Mouse (Mus musculus) fibroblast of lung, adult 2 months (primary cell): ENCODE measurements around the gene Trim47.
"Not testable (repeated sequence)": the region's sequence is repeated elsewhere in the genome, so short reads cannot be mapped to it uniquely, and the experiment has no call there.

Experiments
- DNase-seq: peaks from one replicate; pipeline ENCODE4 v3.0.0-alpha.2; 2011; ENCODE audit warnings: low read depth

The Trim47 gene

GRCm38 (mm10) chr11:116138096-116138467, 11.1 kb upstream of the Trim47 start:
- DNase-seq = no peak

- DNase-seq = no peak
Observed at GRCm38 (mm10) chr11:116134171-116134570, 7.2 kb upstream of the Trim47 start.

DNA sequence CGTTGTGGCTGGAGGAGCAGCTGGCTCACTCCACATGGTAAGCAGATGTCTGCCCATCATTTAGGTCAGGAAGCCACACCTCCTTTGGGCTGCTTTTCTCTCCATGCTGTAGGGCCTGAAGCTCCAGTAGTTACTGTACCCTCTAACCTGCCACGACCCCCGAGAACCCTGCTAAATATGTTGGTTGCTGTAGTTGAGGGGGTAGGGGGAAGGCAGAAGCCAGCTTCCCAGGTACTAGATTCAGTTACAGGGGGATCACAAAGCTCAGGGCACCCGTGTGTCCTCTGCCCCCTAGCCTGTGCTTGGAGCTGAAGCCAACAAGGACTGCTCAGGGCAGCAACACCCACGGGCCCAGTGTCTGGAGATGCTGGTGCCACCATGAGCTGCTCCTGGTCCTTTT, 6.5 kb upstream of the Trim47 start:
- no peak for DNase-seq

DNA sequence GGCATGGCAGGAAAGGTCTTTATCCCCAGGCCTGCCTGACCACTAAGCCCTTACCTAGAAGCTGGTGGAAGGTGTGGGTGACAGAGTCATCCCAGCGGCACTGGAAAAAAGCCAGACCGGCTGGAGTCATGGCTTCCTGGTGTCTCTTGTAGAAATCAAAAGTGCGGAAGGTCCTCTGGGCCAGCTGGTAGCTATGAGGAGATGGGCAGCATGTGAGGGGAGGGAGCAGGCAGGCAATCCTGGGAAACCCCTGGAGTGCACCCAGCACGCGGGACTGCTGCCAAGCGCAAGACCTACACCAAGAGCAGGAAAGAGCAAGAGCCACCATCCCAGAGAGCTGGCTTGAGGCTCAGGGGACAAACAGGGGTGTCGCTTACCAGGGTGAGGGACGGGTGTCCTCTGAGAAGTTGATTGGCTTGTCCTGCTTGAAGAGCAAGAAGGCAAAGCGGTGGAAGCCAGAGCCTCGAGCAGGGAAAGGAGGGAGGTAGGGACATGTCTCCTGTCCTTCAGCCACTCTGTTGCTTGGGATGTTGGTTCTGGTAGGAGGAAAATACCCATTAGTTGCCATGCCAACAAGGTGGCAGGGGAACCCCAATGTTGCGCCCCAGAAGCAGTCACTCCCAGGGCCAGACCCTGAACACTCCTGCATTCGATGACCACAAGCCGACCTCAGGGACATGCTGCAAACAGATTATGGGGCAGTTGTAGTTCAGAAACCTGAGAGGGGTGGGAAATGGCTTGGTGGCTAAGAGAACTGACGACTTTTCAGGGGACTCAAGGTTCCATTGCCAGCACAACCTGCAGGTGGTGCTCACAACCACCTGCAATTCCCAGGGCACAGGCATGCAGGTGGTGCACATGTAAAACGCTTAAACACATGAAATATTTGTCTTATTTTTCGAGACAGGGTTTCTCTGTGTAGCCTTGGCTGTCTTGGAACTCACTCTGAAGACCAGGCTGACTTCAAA, 5.6 kb upstream of the Trim47 start:
- no peak for DNase-seq

- DNase-seq = no peak
Observed at GRCm38 (mm10) chr11:116131349-116132170, 4.5 kb upstream of the Trim47 start.

DNA sequence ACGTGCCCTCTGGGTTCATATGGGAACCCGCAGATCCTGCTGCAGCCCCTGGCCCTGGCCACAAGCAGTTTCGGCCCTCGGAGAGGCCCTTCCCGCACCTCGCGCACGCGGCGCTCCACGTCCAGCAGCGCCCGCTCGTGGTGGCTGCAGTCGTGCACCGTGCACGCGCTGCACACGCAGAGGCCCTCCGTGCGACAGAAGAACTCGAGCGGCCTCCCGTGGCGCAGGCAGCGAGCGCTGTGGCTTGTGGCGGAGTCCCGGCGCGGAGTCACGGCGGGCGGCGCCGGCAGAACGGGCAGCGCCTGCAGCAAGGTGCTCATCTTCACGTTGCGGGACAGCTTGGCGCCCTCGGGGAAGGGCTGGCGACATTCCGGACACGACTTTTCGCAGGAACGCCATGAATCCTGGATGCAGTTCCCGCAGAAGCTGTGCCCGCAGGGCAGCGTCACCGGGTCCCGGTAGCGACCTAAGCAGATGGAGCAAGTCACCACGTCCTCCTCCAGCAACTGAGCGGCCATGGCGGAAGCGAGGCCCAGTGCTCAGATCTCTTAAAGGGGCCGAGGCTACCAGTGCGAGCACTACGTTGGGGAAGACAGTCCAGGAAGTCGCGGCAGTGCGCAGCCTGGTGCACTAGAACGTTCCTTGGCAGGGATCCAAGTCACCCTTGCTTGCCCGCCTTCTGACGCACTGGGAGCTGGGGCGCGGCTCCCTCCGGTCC, 3.6 kb upstream of the Trim47 start, which contains the start of gene Trim65:
Trim65 (minus strand) TSS at position 641 of the 718 bp plus-strand sequence.
- peak; percentile 67 for DNase-seq

DNA sequence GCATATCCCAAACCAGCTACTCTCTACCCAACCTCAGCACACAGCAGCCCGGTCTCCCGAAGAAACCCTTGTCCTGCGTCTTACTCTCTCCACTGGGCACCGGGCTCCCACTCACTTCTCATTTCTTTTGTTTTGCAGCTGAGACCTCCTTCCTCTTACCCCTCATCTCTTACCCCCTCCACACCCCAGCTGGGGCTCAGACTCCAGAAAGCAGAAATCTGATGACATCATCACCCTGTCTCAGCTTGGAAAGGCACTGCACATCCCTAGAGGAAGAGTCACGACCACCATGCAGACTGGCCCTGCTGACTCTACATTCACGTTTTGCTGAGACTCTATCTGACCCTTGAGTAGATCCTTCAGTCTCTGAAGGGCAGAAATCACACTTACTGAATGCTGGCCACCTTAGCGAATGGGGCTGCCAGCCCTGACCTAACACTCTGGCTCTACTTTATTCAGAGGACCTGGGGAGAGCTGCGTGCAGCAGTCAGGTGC, 3.0 kb upstream of the Trim47 start:
- no peak for DNase-seq

DNA sequence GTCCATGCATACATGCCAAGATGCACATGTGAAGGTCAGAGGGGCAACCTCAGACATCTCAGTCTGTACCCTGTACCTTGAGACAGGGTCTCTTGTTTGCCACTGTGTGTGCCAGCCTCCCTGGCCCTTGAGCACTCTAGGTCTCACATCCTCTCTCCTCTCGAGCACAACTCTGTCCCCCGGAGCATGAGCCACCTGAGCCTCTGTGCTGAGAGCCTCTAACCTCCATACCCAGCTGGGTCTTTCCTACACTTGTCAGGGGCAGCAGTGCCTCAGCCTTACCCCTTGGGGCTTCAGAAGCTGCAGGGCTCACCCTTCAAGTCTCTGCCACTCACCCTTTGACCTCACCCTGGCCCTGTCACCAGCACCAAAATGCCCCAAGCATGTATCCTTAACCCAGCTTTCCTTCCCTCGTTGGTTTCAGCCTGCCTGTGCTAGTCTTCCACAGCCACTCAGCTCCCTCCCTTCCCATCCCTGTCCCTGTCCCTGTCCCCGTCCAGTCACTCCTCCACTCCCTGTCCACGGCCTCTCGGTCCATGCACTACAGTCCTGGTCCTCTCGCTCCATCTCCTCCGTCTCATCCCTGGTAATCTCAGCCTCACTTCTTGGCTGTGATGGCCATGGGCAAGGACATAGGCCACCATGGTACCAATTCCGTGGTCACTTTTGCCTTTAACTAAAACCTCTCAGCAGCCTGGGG, 2.2 kb upstream of the Trim47 start:
- no peak for DNase-seq

DNA sequence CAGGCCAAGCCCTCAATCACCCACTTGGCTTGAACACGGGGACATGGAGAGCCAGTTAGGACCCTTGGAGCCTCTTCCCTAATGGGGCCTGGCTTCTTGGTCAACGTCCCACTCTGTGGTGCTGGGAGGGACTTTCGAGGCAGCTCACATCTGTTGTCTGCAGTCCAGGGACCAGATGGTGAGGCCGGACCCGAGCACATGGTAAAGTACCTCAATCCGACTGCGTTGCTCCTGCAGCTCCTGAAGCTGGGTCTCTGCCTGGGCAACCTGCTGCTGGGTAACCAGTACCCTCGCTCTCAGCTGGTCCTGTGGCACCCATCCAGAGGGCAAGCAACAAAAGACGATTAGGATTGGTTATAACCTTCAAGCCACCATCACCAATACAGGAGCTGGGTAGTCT, 976 bp upstream of the Trim47 start:
- no peak for DNase-seq

- no peak for DNase-seq
Observed at GRCm38 (mm10) chr11:116126261-116126660, 749 bp downstream of the Trim47 start.

GRCm38 (mm10) chr11:116121731-116122245, 5.2 kb downstream of the Trim47 start:
- not testable (repeated sequence) for DNase-seq

DNA sequence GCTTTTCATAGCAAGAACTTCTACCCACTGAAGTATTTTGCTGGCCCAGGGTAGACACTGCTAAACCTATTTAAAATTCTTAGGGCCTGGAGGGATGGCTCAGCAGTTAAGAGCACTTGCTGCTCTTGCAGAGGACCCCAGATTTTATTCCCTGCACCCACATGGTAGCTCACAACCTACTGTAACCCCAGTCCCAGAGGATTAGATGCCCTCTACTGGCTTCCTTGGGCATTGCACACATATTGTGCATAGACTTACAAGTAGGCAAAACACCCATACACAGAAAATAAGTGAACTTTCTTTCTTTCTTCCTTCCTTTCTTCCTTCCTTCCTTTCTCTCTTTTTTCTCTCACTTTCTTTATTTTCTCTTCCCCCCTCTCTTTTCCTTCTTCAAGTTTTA, 9.2 kb downstream of the Trim47 start:
- no peak for DNase-seq

GRCm38 (mm10) chr11:116117241-116117640, 9.8 kb downstream of the Trim47 start:
- DNase-seq = peak; percentile 78

DNA sequence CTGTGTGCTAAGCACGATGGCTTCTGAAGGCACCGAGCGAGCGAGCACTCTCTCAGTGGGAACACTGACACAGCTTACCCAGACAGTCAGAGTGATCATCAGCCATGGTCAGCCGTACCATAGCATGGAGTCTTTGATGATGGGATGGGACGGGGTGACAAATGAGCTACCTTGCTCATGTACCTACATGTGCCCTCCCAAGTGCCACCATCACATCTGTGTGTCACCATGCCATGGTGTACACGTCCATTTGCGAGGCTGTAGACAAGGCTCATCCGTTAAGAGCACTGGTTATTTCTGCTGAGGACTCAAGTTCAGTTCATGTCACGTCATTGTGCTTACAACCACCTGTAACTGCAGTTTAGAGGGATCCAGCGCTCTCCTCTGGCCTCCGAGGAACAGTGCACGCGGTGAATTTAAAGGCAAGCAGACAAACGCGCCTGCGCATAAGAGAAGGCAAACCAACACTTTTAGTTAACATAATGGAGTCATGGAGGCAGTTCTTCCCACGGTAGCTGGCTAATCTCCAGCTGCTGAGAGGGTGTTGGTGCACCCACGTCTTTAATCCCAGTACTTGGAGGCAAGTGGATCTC, 15.3 kb downstream of the Trim47 start:
- no peak for DNase-seq

GRCm38 (mm10) chr11:116111067-116111466, 15.9 kb downstream of the Trim47 start:
- DNase-seq = no peak

DNA sequence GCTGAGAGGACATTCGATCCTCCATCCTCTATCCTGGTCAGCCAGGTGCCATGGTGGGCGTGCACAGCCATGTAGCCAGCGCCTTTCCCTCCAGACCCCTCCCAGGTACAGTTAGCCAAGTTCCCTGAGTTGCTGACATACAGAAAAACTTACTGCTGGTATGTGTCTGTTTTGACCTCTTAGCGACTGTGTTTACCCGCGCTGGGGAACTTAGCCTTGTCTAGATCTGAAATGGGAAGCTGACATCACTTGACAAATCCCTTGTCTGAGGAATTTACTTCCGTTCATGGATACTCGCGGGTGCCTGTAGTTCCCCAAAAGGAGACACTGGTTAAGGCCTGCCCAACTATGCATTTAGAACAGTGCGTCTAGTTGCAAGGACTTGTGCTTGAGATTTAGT, 16.5 kb downstream of the Trim47 start:
- no peak for DNase-seq

DNA sequence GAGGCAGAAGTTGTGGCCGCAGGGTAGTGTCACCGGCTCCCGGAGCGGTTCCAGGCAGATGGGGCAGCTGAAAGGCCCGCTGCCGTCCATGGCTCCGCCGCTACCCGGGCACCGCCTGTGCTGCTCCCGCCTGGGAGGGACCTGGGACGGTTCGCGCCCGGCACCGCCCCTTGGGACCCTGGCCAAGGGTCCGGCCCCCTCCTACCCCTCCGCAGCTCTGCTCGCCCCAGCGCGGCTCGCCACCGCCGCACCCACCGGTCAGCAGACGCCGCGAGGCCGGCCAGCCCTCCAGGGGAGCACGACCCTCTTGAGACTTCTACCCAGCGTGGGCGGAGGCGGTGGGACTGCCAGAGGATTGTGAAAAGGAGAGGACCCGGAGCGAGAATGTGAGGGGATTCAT, 16.9 kb downstream of the Trim47 start:
- DNase-seq = no peak

GRCm38 (mm10) chr11:116109441-116110081, 17.4 kb downstream of the Trim47 start:
- DNase-seq = no peak

DNA sequence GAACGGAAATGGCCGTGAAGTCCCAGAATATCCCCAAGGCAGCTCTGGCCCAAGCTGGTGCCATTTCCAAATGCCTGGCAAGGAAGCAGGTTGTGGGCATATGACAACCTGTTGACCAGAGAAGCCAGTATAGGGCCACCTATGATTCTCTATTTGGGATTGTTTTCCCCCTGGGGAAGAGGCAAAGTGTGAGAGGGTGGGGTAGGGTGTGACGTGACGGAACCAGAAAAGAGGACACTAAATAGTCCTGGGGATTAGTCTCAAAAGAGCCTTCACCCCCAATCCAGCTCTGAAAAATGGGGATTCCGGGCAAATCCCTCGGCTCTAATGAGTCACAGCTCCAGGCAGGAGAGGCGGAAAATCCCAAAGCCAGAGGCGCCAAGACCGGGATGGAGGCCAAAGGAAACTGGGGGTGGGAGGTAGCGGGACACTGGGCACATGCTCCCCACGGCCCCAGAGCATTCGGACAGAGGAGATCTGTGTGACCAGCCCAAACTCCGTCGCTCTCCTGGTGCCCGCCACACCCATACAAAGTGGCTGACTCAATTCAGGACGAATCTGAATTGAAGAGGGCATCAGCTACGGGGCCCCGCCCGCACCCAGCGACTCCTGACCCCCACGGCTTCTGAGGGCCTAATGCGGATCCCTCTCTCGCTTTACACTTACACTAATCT, 18.4 kb downstream of the Trim47 start:
- peak; percentile 88 for DNase-seq
